Mouse (Mus musculus) megakaryocyte-erythroid progenitor cell, adult 5 weeks (primary cell): ENCODE results near the gene Slc29a1. TPM values are rescaled to one million over a fixed set of nuclear protein-coding genes. Genes with fewer than 3 reads are reported as not detected.

Source experiments
- polyA plus RNA-seq: library from polyadenylated mRNA; stranded (reverse); fragments of >175 nt; gene quantifications from 2 replicates; pipeline ENCODE4 v1.2.3, GENCODE M21; 2012

The Slc29a1 gene
- 165 and 204 TPM in 2 replicates for polyA plus RNA-seq

DNA sequence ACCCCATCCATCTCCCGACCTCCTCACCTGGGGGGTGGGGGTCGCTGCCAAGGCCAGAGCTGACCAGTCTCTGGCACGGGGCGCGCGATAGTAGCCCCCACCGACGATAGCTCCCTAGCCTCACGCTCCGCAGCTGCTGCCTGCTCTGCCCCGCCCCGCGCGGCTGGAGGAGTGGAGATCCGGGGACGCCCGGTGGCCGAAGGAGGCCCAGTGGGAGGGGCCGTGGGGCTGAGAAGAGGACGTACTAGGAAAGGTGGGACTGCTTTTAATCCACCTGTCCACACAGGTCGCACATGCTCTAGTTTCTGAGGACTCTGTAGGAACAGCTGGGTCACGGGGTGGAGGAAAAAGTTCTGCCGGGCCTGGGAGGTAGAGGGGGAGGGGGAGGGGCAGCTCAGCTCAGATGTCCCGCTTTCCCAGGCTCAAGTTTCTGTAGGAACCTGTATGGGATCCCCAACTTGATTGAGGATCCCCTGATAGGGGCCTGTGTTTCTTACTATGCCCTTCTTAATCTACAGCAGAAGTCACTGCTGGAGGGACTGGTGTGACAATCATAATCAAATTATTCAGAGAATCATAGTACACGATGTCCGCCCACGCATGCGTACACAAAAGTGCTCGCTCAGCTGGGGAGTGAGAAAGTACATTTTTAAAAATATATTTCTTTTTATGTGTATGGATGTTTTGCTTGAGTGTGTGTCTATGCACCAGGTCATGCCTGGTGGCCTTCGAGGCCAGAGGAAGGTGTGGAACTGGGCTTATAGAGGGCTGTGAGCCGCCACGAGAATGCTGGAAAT is at the start of gene Slc29a1:
TSS of gene Slc29a1 (minus strand) at position 161 of the 797 bp plus-strand sequence.

DNA sequence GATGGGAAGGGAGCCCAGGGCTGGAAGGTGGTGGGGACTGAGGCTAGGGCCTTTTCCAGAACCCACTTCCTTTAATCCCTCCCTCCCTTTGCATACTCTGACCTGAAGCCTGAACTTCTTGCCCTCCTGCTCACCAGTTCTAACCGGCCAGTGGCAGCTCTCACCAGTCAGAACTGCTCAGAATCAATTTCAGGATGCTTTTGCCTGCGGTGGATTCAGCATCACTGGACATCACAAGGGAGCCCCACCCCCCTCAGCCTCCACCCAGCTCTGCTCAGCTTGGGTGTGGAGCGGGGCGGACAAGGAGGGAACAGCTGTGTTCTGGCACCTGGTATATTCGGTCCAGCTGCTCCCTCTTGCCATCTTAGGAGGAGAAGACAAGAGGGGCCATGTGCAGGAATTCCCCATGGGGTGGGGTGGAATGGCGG is 2.5 kb upstream of the Slc29a1 start, which contains the start of gene Mymx:
TSS of gene Mymx (minus strand) at position 226 of the 428 bp plus-strand sequence.

DNA sequence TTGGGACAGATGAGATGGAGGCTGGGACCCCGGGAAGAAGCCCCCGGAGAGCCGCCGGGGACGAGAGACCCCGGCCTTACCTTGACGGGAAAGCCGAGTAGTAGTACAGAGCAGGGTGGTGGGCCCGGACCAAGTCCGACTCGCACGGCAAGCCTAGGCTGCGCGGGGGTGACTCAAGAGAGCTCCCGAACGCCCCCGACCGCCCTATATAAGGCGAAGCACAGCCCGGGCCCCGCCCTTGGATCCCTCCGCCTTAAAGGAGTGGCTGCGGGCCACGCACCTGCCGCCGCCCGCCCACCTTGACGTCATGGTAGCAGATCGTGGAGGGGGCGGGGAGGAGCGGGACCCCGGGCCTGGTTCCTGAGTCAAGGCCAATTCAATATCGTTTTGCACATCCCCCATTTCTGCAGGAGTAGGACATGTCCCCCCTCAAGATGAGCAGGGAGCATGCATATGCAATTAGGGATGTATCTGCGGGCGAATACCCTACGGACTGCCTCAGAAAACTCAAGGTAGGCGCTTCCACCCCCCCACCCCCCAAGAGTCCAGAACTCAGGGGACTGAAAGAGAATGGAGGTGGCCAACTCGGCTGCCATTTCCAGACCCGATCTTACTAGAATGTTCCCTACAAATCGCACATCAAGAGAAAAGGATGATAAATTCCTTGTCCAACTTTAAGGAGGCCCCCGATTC is 26.2 kb downstream of the Slc29a1 start, which contains the start of gene Hsp90ab1:
TSS of gene Hsp90ab1 (minus strand) at position 185 of the 693 bp plus-strand sequence.

DNA sequence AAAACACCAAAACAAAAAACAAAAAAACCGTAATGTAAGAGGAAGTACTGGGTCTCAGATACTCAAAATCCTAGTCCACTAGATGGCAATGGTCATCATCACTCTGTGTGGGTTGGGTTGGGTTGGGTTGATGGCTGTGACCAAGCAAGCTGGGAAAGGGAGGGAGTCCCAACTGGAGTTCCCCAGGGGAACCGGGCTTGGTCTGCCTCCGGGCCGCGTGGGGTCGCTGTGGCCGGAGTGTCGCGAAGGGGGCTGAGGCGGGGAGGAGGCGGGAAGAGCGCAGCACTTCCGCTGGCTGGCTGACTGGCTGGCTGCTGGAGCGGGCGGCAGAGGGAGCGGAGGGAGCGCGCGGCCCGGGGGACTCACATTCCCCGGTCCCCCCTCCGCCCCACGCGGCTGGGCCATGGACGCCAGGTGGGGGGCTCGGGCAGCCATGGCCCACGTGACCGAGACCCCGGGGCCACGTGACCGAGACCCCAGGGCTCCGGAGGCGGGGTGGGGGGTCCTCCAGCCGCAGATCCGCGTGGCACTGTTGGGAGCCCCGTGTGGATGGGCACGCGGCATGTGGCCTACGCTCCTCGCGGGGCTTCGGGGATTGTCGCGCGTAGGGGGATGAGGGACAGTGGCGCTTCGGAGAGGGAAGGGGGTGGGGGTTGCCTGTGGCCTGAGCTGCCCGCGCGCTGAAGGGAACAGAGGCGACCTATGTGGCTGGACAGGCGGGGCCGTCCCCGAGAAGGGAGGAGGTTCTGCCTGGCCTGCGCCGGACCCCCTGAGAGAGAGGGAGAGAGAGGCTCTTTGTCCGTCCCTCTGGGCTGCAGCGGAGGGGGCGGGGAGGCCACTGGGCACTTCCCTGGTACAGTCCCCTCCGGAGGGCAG is 35.5 kb downstream of the Slc29a1 start, which contains the start of gene Slc35b2:
TSS of gene Slc35b2 (plus strand) at position 220 of the 876 bp plus-strand sequence.

DNA sequence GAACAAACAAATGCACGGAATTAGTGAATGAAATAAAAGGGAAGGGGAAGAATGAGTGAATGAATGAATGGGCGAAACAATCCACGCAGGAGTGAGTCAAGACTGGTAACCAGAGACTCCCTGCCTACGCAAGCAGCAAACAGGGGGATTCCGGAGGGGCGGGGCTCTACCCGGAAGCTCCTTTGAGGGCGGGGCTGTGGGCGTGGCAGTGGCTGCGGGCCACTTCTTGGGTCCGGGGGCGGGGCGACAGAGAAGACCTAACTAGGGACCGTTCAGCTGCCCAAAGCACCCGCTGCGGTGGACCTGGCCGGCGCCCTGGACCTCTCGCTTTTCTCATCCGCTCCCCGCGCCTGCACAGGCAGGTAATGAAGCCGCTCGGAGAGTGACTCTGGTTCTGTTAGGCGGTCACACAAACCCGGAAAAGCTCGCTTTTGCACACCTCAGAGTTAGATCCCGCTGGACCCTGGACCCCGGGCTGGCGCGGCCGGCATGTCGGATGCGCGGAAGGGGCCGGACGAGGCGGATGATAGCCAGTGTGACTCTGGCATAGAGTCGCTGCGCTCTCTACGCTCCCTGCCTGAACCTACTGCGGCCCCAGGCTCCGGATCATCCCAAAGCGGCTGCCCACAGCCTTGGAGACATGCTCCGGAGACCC is 43.8 kb downstream of the Slc29a1 start, which contains the start of gene Nfkbie:
TSS of gene Nfkbie (plus strand) at position 252 of the 655 bp plus-strand sequence.

DNA sequence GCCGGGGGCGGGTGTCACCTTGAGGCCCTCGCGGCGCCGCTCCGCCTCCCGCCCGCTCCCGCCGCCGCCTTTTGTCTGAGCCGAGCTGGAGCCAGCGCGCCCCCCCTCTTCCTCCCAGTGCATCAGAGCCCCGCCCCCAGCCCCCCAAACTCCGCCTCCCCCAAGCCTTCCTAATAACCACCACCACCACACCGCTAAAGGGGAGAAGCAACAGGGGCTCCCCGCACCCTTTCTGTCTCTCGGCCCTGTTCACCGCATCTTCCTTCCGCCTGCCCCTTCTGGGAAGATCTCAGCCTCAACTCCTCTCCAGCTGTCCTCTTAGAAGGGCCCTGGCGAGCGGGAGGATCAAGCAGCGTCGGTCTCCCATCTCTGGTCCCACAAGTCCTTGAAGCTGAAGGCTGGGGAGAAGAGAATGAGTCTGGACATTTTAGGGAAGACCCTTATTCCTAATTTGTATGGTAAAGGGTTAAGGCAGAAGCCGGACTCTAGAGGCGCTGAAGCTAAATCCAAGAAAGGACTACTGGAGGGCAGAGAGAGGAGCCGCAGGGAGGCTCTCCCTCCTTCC is 49.7 kb downstream of the Slc29a1 start, which contains the start of gene Tmem151b:
TSS of gene Tmem151b (minus strand) at position 61 of the 565 bp plus-strand sequence.

Other genes starting within 250 kb of the Slc29a1 start
- 7.4 and 8.3 TPM in 2 replicates for gene Cdc5l, start 165.9 kb downstream of the Slc29a1 start, polyA plus RNA-seq
- gene Spats1, start 124.2 kb downstream of the Slc29a1 start, polyA plus RNA-seq = 0.03 TPM in 1 of 2 replicates, not detected in the other
- gene Aars2, start 92.8 kb downstream of the Slc29a1 start, polyA plus RNA-seq = 39.1 and 48.9 TPM in 2 replicates
- 0.06 TPM in 1 of 2 replicates, not detected in the other for gene Tcte1, start 76.2 kb downstream of the Slc29a1 start, polyA plus RNA-seq
- gene Tmem151b, start 49.9 kb downstream of the Slc29a1 start, polyA plus RNA-seq = 0.26 and 0.31 TPM in 2 replicates
- 33.6 and 42.7 TPM in 2 replicates for gene Nfkbie, start 43.9 kb downstream of the Slc29a1 start, polyA plus RNA-seq
- 38.8 and 39.1 TPM in 2 replicates for gene Slc35b2, start 35.7 kb downstream of the Slc29a1 start, polyA plus RNA-seq
- 757 and 930 TPM in 2 replicates for gene Hsp90ab1, start 26.3 kb downstream of the Slc29a1 start, polyA plus RNA-seq
- not detected in 2 replicates for gene Mymx, start 2.5 kb upstream of the Slc29a1 start, polyA plus RNA-seq
- 0.12 and 0.22 TPM in 2 replicates for gene Capn11, start 59.7 kb upstream of the Slc29a1 start, polyA plus RNA-seq
- 183 and 201 TPM in 2 replicates for gene Mrpl14, start 86.7 kb upstream of the Slc29a1 start, polyA plus RNA-seq
- gene Tmem63b, start 87.3 kb upstream of the Slc29a1 start, polyA plus RNA-seq = 15.8 and 22.0 TPM in 2 replicates
- not detected in 2 replicates for gene 1600014C23Rik, start 134.2 kb upstream of the Slc29a1 start, polyA plus RNA-seq